Mouse (Mus musculus) megakaryocyte, embryonic 14.5 days (primary cell): ENCODE results near the gene Lss. TPM values are rescaled to one million over a fixed set of nuclear protein-coding genes. Genes with fewer than 3 reads are reported as not detected.

Experiments
- H3K27me3 ChIP-seq: replicated peaks from 2 replicates; pipeline ENCODE3; 2012; ENCODE audit warnings: inconsistent platforms
- H3K36me3 ChIP-seq: replicated peaks from 2 replicates; pipeline ENCODE3; 2012; ENCODE audit warnings: low read length, inconsistent platforms, mixed read lengths
- H3K4me1 ChIP-seq: 2 replicates; pipeline ENCODE4 v1.6.1; 2012; ENCODE audit warnings: inconsistent platforms
- H3K4me3 ChIP-seq: replicated peaks from 2 replicates; pipeline ENCODE3; 2012; ENCODE audit warnings: moderate library complexity, mild to moderate bottlenecking, inconsistent platforms
- H3K9me3 ChIP-seq: 2 replicates; pipeline ENCODE4 v1.6.1; 2012; ENCODE audit warnings: inconsistent platforms
- FLI1 ChIP-seq: IDR thresholded peaks from 2 replicates; pipeline ENCODE4 v1.6.1; 2012; ENCODE audit warnings: low read length, inconsistent platforms, mixed read lengths
- GATA1 ChIP-seq: IDR thresholded peaks from 3 replicates; pipeline ENCODE4 v1.6.1; 2012; ENCODE audit warnings: mixed read lengths, low read length, inconsistent platforms, borderline replicate concordance
- polyA plus RNA-seq: library from polyadenylated mRNA; stranded (reverse); fragments of >175 nt; gene quantifications from 2 replicates; pipeline ENCODE4 v1.2.3, GENCODE M21; 2012; ENCODE audit warnings: low replicate concordance; ENCODE audit not compliant: insufficient read depth

Gene Lss
- polyA plus RNA-seq, 1 experiment: 30.8 TPM

DNA sequence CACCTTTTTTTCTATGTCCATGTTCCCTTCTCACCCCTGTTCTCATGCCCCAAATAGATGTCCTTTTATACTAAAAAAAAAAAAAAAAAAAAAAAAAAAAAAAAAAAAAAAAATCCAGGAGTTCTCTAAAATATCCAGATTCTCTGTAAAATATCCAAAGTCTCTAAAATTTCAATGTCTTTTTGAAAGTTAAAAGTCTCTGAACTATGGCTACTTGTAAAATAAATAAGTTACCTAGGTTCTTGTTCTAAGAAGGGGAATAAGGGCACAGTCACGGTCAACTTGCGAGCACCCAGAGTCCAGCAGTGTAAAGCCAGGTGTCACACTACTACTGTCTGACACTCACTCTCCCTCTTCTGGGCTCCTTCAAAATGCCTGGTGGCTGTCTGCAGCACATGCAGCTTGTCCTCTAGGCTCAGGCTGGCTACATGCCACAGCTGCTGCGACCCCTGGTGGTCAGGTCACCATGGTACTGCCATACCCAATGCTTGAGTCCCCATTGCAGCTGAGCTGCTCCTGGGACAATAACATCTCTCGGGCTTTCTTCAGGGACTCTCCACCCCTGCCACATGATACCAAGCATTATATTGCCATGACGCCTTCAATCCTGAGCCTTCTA lies 18.3 kb upstream of the Lss start:
- no peaks in the 10 kb centered on the region for H3K27me3 ChIP-seq
- TF ChIP-seq FLI1: no peak
- TF ChIP-seq GATA1: no peak
- peaks cover 7% of the 10 kb centered on the region for H3K9me3 ChIP-seq
- H3K4me1 ChIP-seq: peaks cover 12% of the 10 kb centered on the region
- H3K36me3 ChIP-seq: peaks cover 96% of the 10 kb centered on the region
- H3K4me3 ChIP-seq: peak overlapping the region; percentile 9

GRCm38 (mm10) chr10:76530922-76531321 lies 466 bp upstream of the Lss start:
- H3K4me3 ChIP-seq: peak overlapping the region; percentile 94
- no peaks in the 10 kb centered on the region for H3K27me3 ChIP-seq
- TF ChIP-seq FLI1 (no peak), GATA1 (no peak)
- no peaks in the 10 kb centered on the region for H3K9me3 ChIP-seq
- H3K36me3 ChIP-seq: peaks cover 34% of the 10 kb centered on the region
- H3K4me1 ChIP-seq: peaks cover 68% of the 10 kb centered on the region

GRCm38 (mm10) chr10:76531828-76532227 lies 440 bp downstream of the Lss start:
- Histone ChIP-seq H3K36me3 (peaks cover 43% of the 10 kb centered on the region), H3K4me1 (peaks cover 77% of the 10 kb centered on the region), H3K9me3 (no peaks in the 10 kb centered on the region), H3K27me3 (no peaks in the 10 kb centered on the region), H3K4me3 (peak overlapping the region; percentile 94)
- no peak for TF ChIP-seq GATA1

DNA sequence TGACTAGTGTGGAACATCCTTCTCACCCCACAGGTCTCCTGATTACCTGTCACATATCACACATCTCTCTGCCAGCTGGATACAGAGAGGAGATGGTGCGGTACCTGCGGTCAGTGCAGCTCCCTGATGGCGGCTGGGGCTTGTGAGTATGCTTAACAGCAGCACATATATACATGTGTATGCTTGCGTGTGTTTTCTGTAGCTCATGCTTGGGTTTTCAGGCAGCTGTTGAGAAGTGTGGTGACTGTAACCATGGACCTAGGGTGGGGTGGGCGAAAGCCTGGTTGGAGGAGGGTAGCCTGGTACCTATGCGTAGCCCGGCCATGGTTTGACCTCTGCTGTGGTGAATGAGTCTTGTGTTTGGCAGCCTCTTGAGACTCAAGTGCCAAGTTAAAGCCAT lies 4.1 kb downstream of the Lss start:
- peaks cover 80% of the 10 kb centered on the region for H3K36me3 ChIP-seq
- H3K9me3 ChIP-seq: no peaks in the 10 kb centered on the region
- H3K27me3 ChIP-seq: peaks cover 2% of the 10 kb centered on the region
- H3K4me1 ChIP-seq: peaks cover 93% of the 10 kb centered on the region
- no peak overlapping the region for H3K4me3 ChIP-seq
- TF ChIP-seq FLI1: no peak
- TF ChIP-seq GATA1: no peak

DNA sequence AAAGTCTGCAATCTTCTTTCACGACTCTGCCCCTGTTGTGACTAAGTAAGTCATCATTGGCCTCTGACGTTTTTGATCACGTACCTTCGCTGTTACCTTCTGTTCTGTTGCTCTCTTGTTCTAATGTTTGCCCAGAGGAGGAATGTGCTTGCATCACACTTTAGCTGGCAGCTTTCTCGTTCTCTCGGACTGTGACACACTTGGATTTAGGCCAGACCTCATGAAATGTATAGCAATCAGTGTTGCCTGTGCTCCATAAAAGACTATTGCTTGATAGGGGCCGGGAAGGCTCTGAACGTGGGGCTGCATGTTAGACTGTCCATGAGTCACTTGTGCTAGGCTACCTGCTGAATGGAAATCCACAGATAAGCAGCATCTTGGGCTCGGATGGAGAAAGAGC lies 6.2 kb downstream of the Lss start:
- peaks cover 100% of the 10 kb centered on the region for H3K36me3 ChIP-seq
- peaks cover 95% of the 10 kb centered on the region for H3K4me1 ChIP-seq
- peaks cover 2% of the 10 kb centered on the region for H3K27me3 ChIP-seq
- TF ChIP-seq GATA1 (no peak), FLI1 (no peak)
- no peaks in the 10 kb centered on the region for H3K9me3 ChIP-seq
- no peak overlapping the region for H3K4me3 ChIP-seq

- TF ChIP-seq FLI1 (peak; percentile 35; the same call in 1 of the 2 replicates), GATA1 (no peak)
- H3K4me3 ChIP-seq: peak overlapping the region; percentile 26
- peaks cover 100% of the 10 kb centered on the region for H3K36me3 ChIP-seq
Observed at GRCm38 (mm10) chr10:76541336-76542085, 10.1 kb downstream of the Lss start.

GRCm38 (mm10) chr10:76542636-76543375 lies 11.4 kb downstream of the Lss start:
- TF ChIP-seq GATA1: no peak
- TF ChIP-seq FLI1: no peak
- Histone ChIP-seq H3K4me3 (peak overlapping the region; percentile 15), H3K9me3 (no peaks in the 10 kb centered on the region), H3K36me3 (peaks cover 100% of the 10 kb centered on the region), H3K27me3 (peaks cover 2% of the 10 kb centered on the region), H3K4me1 (peaks cover 86% of the 10 kb centered on the region)

More at GRCm38 (mm10) chr10:76541336-76542085, 10.1 kb downstream of the Lss start:
- peaks cover 90% of the 10 kb centered on the region for H3K4me1 ChIP-seq
- peaks cover 2% of the 10 kb centered on the region for H3K27me3 ChIP-seq
- no peaks in the 10 kb centered on the region for H3K9me3 ChIP-seq

GRCm38 (mm10) chr10:76546566-76546965 lies 15.2 kb downstream of the Lss start:
- no peaks in the 10 kb centered on the region for H3K9me3 ChIP-seq
- H3K27me3 ChIP-seq: no peaks in the 10 kb centered on the region
- peaks cover 100% of the 10 kb centered on the region for H3K36me3 ChIP-seq
- no peak overlapping the region for H3K4me3 ChIP-seq
- TF ChIP-seq GATA1: no peak
- TF ChIP-seq FLI1: no peak
- peaks cover 56% of the 10 kb centered on the region for H3K4me1 ChIP-seq

DNA sequence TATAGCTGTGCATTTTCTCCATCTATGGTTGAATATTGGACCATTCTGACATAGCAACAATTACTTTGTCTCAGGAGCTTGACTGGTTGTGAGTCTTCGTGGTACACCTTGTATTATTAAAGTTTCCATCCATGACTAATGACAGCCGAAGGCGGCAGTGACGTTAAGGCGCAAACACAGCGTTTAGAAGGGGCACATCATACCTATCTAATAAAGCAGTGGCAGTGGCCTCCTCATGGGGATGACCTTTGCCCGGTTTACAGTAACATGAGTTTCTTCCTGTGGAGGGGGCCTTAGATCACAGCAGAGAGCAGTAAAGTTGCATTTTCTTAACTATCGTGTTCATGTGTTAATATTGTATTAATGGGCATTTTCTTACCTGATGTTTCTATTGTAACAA lies 16.8 kb downstream of the Lss start:
- peaks cover 100% of the 10 kb centered on the region for H3K36me3 ChIP-seq

GRCm38 (mm10) chr10:76550458-76550857 lies 19.1 kb downstream of the Lss start:
- TF ChIP-seq GATA1: no peak
- H3K4me1 ChIP-seq: peaks cover 50% of the 10 kb centered on the region
- H3K9me3 ChIP-seq: no peaks in the 10 kb centered on the region
- no peaks in the 10 kb centered on the region for H3K27me3 ChIP-seq
- H3K36me3 ChIP-seq: peaks cover 99% of the 10 kb centered on the region
- H3K4me3 ChIP-seq: no peak overlapping the region

More for the DNA sequence above, 16.8 kb downstream of the Lss start:
- Histone ChIP-seq H3K9me3 (no peaks in the 10 kb centered on the region), H3K27me3 (no peaks in the 10 kb centered on the region), H3K4me3 (no peak overlapping the region), H3K4me1 (peaks cover 49% of the 10 kb centered on the region)
- TF ChIP-seq FLI1 (no peak), GATA1 (no peak)
